Mouse (Mus musculus): Measurements from ENCODE around the gene Pkd2l1.
"Not testable (repeated sequence)": the region's sequence is repeated elsewhere in the genome, so short reads cannot be mapped to it uniquely, and the experiment has no call there.

Pkd2l1 gene

DNA sequence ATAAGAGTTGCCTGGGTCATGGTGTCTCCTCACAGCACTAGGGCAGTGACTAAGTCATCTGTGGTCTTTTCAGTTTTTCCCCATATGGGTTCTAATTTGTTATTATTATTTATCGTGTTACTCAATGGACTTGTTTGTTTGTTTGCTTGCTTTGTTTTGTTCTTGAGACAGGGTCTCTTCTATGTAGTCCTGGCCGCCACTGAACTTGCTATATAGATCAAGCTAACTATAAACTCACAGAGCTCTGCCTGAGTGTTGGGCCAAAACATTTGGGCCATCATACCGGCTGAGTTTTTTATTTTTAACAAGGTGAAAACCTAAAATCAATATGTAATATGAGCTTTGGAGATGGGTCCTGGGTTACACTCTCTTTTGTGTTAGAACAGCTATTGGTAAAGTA is 32.9 kb downstream of the Pkd2l1 start:
- in situ Hi-C loops (cut with MboI, MseI) = no loop called here

DNA sequence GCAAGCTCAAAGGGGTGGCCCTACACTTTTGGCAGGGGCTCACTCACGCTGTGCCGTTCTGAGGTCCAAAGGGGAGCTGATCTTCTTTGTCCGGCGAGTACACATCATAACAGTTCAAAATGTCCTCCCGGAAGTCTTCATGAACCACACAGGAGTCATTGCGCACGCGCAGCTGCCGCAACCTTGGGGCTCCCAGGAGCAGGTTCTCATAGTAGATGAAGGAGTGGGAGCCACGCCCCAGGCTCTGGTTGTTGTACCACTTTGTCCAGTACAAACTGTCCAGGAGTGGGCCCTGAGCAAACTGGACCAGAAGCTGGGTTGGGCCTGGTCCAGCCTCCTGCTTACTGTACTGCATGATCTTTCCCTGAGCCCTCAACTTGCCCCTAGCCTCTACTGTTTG is 35.2 kb downstream of the Pkd2l1 start:
- in situ Hi-C loops (cut with MboI, MseI) = no loop called here

DNA sequence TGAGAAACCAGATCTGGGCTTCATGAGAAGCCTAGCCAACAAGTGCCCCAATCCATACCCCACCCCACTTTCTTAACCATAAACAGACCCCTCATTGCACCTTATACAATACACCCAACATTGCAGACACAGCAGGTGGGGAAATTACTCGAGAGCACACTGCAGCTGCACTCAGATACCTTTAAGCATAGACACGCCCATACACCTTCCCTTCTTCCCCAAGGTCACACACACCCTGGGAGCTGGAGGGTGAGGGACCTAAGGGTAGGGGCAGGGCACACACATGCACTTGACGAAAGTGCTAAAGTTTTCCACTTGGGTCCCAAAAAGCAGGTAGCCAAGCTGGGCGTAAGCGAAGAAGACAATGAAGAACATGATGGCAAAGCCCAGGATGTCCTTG is 38.5 kb downstream of the Pkd2l1 start:
- in situ Hi-C loops (cut with MboI, MseI) = no loop called here

DNA sequence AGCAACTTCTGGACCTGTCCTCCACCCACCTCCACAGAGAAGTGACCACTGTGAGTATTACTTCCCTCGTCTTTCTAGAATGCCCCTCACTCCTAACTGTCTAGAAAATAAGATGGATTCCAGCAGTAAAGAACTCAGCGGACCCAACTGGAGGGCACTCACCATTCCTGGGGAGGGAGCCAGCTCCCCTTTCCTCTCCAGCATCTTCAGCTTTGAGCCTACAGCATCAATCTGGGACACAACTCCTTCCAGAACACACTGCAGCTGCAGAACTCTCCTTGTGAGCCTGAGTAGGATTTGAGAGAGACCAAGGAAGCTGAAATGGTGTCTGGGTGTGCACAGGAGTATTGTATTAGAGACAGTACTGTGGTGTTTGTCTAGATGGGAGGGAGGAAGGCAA is 43.3 kb downstream of the Pkd2l1 start:
- in situ Hi-C loops (cut with MboI, MseI) = no loop called here

DNA sequence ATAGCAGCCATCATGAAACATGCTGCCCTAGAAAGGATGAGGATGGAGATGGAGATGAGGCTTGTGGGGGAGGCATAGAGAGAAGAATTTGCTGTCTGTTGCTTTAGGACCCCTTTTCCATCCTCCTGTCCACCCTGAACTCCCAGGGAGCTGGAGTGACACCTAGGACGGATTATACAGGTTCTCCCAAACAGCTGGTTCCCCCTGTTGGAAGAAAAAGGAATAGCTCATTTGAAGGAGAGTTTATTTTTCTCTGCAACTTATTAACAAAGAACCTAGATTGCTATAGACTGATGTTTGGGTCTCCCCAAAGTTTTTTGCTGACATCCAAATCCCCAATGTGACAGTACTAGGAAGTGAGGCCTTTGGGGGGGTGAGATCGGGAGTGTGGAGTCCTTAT is 43.9 kb downstream of the Pkd2l1 start:
- in situ Hi-C loops (cut with MboI, MseI) = no loop called here

DNA sequence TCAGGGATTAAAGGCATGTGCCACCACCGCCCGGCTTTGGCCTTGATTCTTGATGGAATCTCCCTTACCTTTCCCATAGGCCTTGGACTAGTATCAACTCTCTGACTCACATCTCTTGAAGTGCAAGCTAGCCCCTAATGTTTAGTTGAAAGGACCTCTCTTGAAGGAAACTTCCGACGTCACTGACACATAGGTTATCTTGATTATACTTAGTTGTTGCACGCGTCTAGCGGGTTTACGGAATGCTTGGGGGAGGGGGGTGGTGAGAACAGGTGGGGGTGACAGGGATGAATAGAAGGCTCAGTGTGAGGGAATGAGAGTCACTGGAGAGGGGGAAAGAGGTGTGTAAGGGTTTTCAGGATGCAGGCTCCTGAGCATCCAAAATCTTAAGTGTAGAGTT is 45.3 kb downstream of the Pkd2l1 start:
- in situ Hi-C loops (cut with MboI, MseI) = no loop called here

DNA sequence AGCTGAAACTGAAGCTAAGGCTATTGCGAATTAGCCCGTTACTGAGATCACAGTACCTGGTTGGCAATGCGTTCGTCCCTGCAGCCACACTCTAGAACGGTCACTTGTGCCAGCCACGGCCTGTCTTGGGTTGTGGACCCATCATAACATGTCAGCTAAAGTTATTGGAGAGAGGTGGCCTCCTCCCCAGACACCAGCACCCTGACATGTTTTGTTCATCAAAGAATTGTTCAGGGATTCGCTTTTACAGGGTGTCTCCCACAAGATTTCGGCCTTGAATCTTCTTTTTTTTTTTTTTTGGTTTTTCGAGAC is 45.7 kb downstream of the Pkd2l1 start:
- in situ Hi-C loops (cut with MboI, MseI) = no loop called here

DNA sequence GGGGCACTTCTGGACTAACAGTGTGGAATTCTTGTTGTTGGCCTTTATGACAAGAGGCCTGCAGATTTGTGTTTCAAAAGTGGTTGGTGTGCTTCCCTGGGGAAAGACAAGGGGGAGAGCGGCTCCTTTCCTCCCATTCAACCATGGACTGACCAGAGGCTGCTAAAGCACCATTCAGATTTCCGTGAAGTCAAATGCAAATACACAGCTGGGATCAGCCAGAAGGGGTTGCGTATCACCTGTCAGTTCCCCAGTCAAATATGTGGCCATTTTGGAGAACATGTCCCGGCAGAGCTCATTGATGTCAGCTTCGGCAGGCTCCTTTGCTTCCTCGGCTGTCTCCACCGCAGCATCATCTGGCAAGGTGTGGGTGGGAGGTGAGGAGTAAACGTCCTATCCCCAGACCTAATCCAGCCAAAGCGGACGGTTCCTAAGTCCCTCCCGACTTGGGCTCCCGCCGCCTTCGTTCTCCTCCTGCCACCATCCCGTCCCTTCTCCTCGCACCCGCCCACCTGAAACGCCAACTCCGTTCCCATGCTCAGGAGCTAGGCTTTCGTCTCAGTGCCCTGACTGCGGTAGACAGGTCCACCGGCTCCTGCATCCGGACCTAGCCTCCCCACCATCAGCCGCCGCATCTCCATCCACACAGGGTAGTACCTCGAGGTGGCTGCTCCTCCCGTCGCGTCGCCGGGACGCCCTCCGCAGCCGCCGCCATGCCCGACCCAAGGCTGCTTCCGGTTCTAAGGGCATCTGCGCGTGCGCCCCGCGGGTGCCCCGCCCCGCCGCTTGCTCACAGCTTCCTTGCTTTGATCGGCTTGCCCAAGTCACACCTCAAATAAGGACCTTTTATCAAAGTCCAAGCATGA is 46.3 kb downstream of the Pkd2l1 start, which contains the start of gene Bloc1s2:
Gene Bloc1s2, minus strand, starts transcription at position 745 of the 866 bp plus-strand sequence.
- in situ Hi-C loops (cut with MboI, MseI) = no loop called here

DNA sequence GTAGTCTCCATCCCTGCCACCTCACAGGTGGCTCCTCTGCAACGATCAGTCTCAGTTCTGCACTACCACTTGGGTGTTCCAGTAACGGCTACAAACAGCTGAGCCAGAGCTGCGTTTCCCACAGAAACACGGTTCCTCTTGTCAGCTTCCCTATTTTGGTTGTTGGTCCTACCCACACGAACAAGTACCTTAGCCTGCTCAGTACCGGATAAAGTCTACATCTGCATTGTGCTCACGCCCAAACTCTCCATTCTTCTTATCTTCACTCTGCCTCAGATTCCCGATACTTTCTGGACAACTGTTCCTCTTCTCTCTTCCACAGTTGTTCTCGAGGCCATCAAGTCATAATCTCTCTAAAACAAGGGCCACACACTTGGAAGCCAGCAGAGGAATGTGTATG is 47.9 kb downstream of the Pkd2l1 start:
- in situ Hi-C loops (cut with MboI, MseI) = no loop called here

DNA sequence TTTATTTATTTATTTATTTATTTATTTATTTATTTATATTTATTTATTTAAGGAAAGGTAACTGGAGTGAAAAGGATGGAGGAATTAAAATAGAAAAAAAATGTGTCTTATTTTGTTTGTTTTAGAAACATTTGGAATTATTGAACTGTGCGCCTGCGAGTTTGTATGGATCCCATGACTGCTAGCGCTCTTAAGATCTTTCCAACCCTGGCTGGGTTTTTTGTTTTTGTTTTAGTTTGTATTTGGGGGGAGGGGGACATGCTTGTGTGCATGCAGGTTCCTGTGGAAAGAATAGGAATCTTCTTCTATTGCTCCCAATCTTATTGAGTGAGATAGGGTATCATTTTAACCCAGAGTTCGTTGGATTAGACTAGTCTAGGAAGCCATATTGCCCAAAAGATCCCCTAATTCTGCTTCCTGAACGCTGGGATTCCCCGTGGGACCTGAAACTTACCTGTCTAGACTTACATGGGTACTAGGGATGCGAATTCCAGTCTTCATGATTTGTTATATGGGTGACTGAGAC is 56.2 kb downstream of the Pkd2l1 start:
- in situ Hi-C loops (cut with MboI, MseI) = no loop called here

DNA sequence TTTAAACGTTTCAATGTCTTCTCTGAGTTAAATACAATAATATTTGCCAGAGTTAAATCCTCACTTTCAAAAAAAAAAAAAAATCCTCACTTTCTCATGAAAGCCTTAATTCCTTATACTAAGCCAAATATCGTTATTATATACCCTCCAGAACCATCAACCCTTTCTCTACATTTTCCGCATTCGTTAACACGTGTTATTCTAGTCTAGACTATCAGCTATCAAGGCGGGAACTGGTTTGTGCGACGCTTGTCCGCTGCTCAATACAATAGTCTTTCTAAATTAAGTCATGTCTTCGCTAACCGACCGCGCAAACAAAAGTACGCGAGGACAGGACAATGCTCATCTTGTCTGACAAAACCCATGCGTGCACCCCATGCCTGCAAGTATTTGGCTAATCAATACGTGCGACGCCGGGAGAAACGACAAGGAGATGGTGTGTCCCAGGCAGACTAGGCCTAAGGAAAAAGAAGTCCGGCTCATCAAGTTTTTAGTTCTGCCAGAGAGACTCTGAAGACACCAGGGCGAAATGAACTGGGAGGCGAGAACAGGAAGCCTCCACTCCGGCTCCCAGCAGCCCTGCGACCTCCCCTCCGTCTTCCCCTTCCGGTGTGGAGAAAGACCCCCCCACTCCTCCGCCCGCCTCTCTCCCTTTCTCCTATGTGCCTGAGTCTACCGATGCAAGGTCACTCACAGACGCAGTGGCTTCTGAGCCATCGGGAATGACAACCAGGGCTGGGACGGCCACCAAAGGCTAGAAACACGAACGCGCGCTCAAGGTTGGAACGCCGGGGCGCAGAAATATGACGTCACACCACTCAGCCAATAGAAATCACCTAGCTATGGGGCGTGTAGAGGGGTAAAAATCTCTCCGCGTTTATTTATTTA is 56.9 kb downstream of the Pkd2l1 start, which contains the start of gene Cwf19l1:
Gene Cwf19l1, minus strand, starts transcription at position 805 of the 888 bp plus-strand sequence.
- in situ Hi-C loops (cut with MboI, MseI) = no loop called here

DNA sequence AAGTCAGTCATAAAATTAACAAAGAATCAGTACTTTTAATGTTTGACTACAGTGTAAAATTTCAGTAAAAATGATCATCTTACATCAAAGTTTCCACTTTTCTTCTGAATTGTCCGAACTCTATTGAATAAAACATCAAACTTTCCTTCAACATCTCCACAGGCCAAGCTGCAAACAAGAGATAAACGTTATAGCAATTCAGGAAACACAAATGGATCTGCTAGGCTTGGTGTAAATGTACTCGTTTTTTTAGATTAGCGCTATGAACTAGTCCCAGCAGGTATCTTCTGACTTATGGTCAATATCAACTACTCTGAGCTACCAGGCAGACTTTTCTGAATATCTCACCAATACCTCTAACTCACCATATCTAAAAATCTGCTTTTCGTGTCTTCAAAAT is 59.3 kb downstream of the Pkd2l1 start:
- in situ Hi-C loops (cut with MboI, MseI) = no loop called here

DNA sequence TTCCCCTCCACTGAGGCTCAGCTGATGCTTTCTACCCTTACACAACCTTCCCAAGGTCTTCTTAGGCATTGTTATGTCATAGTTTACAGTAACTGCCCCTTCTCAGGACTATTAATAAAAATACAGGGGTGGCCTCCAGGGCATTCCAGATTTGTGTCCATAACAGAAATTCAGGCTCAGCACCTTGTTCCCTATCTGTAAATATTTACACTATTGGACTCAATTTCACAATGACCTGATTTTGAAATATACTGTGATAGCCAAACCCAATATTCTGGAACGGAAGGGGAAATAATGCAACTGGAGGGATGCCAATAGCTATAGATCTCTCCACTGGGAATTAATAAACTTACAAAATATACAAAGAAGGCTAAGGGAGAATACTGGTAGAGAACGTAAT is 63.7 kb downstream of the Pkd2l1 start:
- in situ Hi-C loops (cut with MboI, MseI) = no loop called here

DNA sequence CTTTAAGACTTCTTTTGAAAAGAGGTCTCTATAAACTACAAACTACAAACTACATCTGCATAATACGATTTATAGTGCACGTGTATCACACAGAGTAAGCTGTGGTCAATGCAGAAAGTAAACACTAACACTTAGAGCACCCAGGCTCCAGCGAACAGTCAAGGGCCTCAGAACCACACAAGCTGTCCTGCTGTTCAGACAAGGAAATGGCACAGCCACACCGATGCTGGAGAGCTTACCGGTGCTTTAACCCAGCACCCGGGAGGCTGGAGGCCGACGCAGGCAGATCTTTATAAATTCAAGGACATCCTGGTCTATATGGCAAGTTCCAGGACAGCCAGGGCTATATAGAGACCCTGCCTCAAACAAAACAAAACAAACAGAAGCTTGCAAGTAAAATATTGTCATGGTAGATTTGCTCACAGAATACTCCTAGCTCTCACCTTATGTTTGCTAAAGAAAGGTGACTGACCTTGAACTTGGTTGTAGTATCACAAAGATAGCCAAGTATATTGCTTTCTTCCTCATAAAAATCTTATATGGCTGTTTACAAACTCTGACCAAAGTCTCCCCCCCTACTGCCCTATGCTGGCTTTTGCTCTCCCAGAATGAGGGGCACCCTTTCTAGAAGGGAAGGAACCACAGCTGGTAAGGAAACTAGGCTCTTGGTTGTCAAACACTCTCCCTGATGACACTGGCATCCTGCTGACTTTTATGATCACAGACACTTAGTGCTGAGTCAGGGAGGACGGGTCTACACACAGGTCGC is 64.3 kb downstream of the Pkd2l1 start:
- in situ Hi-C loops (cut with MboI, MseI) = no loop called here

DNA sequence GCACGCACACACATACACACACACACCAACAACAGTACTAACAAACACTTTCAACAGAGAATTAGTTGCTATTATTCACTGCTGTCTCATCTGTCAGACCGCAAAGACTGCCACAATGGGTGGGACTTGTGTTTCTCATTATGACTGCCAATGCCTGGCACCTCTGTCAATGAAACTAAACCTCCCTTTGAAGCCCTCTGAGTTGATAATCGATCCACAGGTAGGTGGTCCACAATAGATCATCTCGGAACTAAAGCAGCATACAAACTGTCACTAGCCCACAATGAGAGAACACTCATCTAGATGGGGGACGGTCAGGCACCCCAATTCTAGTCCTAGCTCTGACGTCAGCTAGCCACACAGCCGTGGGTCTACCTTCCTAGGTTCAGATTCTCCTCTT is 71.1 kb downstream of the Pkd2l1 start:
- in situ Hi-C loops (cut with MboI, MseI) = no loop called here

DNA sequence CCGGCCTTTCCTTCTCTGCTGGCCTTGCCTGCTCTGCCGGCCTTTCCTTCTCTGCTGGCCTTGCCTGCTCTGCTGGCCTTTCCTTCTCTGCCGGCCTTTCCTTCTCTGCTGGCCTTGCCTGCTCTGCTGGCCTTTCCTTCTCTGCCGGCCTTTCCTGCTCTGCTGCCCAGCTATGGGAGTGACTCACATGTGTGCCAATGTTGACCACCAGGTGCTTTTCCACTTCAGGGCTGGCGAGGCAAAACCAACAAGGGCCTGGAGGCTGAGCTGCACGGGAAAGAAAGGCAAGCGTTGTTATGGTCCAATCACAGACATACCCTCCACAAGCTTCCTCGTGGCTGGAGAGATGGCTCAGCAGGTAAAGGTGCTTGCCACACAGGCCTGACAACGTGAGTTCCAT is 71.6 kb downstream of the Pkd2l1 start:
- in situ Hi-C loops (cut with MboI, MseI) = not testable (repeated sequence)

DNA sequence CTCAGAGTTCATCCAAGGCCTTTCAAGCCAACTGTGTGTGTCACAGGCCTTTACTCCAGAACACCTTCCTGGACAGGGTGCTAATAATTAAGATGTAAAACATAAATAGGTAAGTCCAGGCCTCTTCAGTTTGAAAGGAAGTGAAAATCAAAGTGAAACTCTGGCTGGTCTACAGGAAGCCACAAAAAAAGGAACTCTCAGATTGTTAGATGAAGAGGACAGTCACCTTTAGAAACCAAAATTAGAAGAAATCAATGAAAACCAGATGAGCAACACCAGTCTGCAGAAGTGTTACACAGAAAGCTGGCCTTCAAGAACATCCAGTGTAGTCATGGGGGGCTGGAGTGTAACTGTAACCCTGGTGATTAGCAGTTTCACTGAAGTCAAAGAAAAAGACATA is 74.4 kb downstream of the Pkd2l1 start:
- in situ Hi-C loops (cut with MboI, MseI) = no loop called here

DNA sequence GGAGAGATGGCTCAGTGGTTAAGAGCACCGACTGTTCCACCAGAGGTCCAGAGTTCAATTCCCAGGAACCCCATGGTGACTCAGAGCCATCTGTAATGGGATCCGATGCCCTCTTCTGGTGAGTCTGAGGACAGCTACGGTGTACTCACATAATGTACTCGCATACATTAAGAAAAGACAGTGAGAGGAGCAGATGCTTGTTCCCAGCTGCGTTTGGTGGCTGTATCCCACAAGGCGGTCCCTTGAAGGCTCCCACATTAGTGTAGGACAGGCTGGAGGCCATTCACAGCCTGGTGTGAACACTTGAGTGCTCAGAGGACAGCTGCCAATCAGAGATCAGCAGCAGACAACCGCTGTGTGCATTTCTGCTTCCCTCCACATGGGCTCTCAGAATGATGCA is 80.5 kb downstream of the Pkd2l1 start:
- in situ Hi-C loops (cut with MboI, MseI) = no loop called here

DNA sequence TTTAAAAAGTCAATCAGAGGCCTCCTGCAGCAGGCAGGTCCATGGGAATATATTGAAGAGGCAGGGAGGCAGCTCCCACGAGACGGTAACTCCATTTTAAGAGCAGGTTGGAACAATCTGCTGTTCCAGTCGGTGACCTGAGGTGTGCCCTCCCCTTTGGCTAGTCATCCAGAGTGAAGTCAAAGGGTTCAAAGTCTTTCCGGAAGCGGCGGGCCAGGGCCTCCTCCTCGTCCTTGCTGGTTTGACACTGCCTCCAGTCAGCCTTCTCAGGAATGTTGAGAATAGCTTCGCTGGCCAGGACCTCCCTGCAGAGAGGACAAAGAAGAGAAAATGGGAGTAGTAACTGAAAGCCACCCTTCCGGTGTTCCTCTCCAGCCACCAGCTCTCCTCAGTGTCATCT is 81.9 kb downstream of the Pkd2l1 start:
- in situ Hi-C loops (cut with MboI, MseI) = no loop called here

DNA sequence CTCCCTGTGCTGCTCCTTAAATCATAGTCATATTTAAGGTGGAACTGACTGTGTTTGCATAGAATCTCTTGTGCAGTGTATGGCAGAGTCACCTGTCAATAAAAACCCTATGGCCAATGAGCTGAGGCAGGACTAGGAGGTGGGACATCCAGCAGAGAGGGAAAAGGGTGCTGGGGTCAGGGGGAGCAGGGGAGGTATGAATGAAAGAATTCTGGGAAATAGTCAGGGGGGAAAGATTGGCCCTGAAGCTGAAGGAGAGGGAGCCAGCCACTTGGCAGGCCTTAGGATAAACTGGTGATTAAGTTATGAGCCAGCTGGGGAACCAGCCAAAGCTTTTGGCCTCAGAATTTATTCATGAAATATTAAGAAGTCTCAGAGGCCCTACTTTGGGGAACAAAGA is 83.2 kb downstream of the Pkd2l1 start:
- in situ Hi-C loops (cut with MboI, MseI) = no loop called here

DNA sequence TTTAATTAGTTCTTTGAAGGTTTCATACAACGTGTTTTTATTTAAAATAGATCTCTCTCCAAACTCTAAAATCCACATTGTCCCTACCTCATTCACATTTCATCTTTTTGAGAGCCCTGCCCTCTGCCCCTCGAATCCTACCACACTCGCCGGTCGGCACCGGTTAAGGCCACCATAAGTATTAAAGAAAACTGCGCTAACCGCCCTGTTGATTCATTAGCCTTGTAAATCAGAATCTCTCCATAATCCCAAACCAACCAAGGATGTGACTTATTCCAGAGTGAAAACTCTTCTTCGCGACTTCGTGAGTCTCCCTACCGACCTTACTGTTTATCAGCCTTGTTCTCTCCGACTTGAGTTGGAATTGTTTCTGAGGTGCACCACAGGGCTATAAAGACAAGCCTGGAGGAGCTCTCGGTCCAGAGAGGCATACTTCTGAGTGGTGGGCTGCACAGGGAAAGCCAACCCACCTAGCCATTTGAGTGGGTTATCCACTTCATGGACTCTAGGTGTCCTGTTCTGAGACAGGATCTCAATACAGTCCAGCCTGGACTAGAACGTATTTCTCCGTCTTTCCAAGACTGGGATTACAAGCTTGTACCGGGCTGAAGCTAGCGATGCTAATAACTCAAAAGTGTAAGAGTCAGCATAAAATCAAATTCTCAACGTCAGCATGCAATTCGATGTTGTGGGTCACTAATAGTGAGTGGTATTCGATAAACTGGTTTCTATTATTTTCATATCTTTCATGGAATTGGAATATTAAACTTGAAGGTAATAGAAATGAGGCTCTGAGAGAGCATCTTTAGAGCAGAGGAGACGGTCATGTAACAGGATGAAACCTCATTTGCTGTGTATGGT is 84.4 kb downstream of the Pkd2l1 start:
- in situ Hi-C loops (cut with MboI, MseI) = no loop called here

Data from T-helper 1 cell (primary cell).